Mouse (Mus musculus): ENCODE results near the gene Gm20388. TPM values are rescaled to one million over a fixed set of nuclear protein-coding genes. Genes with fewer than 3 reads are reported as not detected.

The Gm20388 gene
- polyA plus RNA-seq, 1 experiment: 10.6 TPM

DNA sequence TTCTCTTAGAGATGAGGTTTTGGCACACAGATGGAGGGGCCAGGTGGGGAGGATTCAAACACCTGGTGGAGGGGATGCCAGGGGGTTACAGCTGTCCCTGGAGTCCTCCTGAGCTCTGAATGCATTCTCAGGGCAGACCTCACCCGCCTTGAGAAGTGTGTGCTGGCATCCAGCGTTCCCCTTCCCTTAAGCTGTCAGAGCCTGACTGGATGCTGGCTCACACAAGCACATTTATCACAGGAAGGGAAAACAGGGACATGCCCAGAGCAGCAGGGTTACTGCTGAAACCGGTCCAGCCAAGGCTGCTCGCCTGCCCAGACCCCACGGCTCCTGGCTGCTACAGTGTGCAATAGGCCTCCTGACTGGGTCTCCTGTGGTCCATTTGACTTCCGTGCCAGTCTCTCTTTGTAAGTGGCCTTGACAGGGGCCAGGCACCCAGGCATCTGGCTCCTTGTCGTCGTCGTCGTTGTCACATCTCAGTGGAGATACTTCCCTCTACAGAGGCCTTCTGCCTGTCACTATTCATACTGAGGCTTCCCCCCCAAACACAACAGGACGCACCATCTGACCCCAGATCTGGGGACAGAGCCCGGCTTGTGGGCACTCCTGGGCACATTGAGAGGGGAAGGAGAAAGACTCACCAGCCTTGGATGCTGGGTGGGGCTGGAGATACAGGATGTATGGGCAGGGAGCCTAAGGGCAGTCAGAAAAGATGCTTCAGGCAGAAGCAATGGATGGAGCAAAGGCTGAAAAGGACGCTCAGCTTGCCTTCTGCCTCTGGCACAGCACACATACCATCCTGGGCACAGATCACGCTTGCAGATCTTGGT lies 2810.4 kb downstream of the Gm20388 start:
- peaks cover 11% of the 10 kb centered on the region for H3K4me1 ChIP-seq (ENCODE audit: control insufficient read depth, insufficient read depth, low read length)
- WGBS: 16% methylated on average over 14 of the region's 14 CpGs
- H3K4me3 ChIP-seq (replicated peaks; ENCODE audit: control insufficient read depth, low read depth, low read length): no peak overlapping the region
- TF ChIP-seq CTCF (IDR thresholded peaks at IDR 0.05; ENCODE audit: control insufficient read depth, insufficient read depth, low read length) (no peak), POLR2A (IDR thresholded peaks at IDR 0.05; ENCODE audit: borderline replicate concordance, control insufficient read depth, low read depth, low read length) (0 out of 2 replicates have a peak, but pooled peaks have one; percentile 29)
- H3K27ac ChIP-seq (ENCODE audit: control insufficient read depth, insufficient read depth, low read depth, low read length, poor library complexity): peak overlapping the region; percentile 80

- 93% methylated on average over 6 of the region's 6 CpGs for WGBS
- peaks cover 7% of the 10 kb centered on the region for H3K4me1 ChIP-seq (ENCODE audit: control insufficient read depth, insufficient read depth, low read length)
These were observed 2814.5 kb downstream of the Gm20388 start for GRCm38 (mm10) chr8:122725187-122725586.

DNA sequence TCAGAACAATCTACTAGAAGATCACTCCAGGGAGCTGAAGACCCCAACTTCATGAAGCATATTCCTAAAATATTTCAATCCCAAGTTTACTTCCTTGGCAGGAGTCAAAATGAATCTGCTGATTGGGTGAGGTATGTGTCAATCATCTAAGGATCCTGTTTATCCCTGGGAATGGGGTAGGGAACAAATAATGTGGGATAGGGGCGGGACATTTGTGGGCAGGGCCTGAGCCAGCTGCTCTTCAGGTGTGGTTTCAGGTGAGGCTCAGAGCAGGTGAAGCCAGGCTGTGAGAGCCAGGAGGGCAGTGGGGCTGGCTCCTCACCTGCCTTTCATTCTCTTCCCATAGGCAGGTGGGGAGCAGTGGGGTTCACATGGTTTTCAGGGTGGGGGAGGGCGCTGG lies 2816.1 kb downstream of the Gm20388 start:
- no peak overlapping the region for H3K4me3 ChIP-seq (replicated peaks; ENCODE audit: control insufficient read depth, low read depth, low read length)
- 86% methylated on average over 2 of the region's 2 CpGs for WGBS
- no peak overlapping the region for H3K27ac ChIP-seq (ENCODE audit: control insufficient read depth, insufficient read depth, low read depth, low read length, poor library complexity)
- TF ChIP-seq POLR2A (IDR thresholded peaks at IDR 0.05; ENCODE audit: borderline replicate concordance, control insufficient read depth, low read depth, low read length) (no peak), CTCF (IDR thresholded peaks at IDR 0.05; ENCODE audit: control insufficient read depth, insufficient read depth, low read length) (no peak)
- H3K4me1 ChIP-seq (ENCODE audit: control insufficient read depth, insufficient read depth, low read length): peaks cover 1% of the 10 kb centered on the region

More at GRCm38 (mm10) chr8:122725187-122725586, 2814.5 kb downstream of the Gm20388 start:
- TF ChIP-seq CTCF (IDR thresholded peaks at IDR 0.05; ENCODE audit: control insufficient read depth, insufficient read depth, low read length) (no peak), POLR2A (IDR thresholded peaks at IDR 0.05; ENCODE audit: borderline replicate concordance, control insufficient read depth, low read depth, low read length) (no peak)
- Histone ChIP-seq H3K4me3 (replicated peaks; ENCODE audit: control insufficient read depth, low read depth, low read length) (no peak overlapping the region), H3K27ac (ENCODE audit: control insufficient read depth, insufficient read depth, low read depth, low read length, poor library complexity) (no peak overlapping the region)

- WGBS: 53% methylated on average over 5 of the region's 5 CpGs
- Histone ChIP-seq H3K4me1 (ENCODE audit: control insufficient read depth, insufficient read depth, low read length) (peaks cover 1% of the 10 kb centered on the region), H3K27ac (ENCODE audit: control insufficient read depth, insufficient read depth, low read depth, low read length, poor library complexity) (no peak overlapping the region), H3K4me3 (replicated peaks; ENCODE audit: control insufficient read depth, low read depth, low read length) (no peak overlapping the region)
- TF ChIP-seq CTCF (IDR thresholded peaks at IDR 0.05; ENCODE audit: control insufficient read depth, insufficient read depth, low read length) (no peak), POLR2A (IDR thresholded peaks at IDR 0.05; ENCODE audit: borderline replicate concordance, control insufficient read depth, low read depth, low read length) (no peak)
These were observed 2816.8 kb downstream of the Gm20388 start for GRCm38 (mm10) chr8:122727412-122727811.

- WGBS: 94% methylated on average over 3 of the region's 3 CpGs
- no peak for TF ChIP-seq POLR2A (IDR thresholded peaks at IDR 0.05; ENCODE audit: borderline replicate concordance, control insufficient read depth, low read depth, low read length)
- TF ChIP-seq CTCF (IDR thresholded peaks at IDR 0.05; ENCODE audit: control insufficient read depth, insufficient read depth, low read length): no peak
- Histone ChIP-seq H3K27ac (ENCODE audit: control insufficient read depth, insufficient read depth, low read depth, low read length, poor library complexity) (no peak overlapping the region), H3K4me1 (ENCODE audit: control insufficient read depth, insufficient read depth, low read length) (peaks cover 1% of the 10 kb centered on the region), H3K4me3 (replicated peaks; ENCODE audit: control insufficient read depth, low read depth, low read length) (no peak overlapping the region)
These were observed 2818.0 kb downstream of the Gm20388 start for GRCm38 (mm10) chr8:122728630-122729029.

- Histone ChIP-seq H3K4me1 (ENCODE audit: control insufficient read depth, insufficient read depth, low read length) (peaks cover 5% of the 10 kb centered on the region), H3K4me3 (replicated peaks; ENCODE audit: control insufficient read depth, low read depth, low read length) (no peak overlapping the region), H3K27ac (ENCODE audit: control insufficient read depth, insufficient read depth, low read depth, low read length, poor library complexity) (no peak overlapping the region)
- TF ChIP-seq CTCF (IDR thresholded peaks at IDR 0.05; ENCODE audit: control insufficient read depth, insufficient read depth, low read length): no peak
- no peak for TF ChIP-seq POLR2A (IDR thresholded peaks at IDR 0.05; ENCODE audit: borderline replicate concordance, control insufficient read depth, low read depth, low read length)
- WGBS: 62% methylated on average over 3 of the region's 3 CpGs
These were observed 2824.5 kb downstream of the Gm20388 start for GRCm38 (mm10) chr8:122735110-122735509.

DNA sequence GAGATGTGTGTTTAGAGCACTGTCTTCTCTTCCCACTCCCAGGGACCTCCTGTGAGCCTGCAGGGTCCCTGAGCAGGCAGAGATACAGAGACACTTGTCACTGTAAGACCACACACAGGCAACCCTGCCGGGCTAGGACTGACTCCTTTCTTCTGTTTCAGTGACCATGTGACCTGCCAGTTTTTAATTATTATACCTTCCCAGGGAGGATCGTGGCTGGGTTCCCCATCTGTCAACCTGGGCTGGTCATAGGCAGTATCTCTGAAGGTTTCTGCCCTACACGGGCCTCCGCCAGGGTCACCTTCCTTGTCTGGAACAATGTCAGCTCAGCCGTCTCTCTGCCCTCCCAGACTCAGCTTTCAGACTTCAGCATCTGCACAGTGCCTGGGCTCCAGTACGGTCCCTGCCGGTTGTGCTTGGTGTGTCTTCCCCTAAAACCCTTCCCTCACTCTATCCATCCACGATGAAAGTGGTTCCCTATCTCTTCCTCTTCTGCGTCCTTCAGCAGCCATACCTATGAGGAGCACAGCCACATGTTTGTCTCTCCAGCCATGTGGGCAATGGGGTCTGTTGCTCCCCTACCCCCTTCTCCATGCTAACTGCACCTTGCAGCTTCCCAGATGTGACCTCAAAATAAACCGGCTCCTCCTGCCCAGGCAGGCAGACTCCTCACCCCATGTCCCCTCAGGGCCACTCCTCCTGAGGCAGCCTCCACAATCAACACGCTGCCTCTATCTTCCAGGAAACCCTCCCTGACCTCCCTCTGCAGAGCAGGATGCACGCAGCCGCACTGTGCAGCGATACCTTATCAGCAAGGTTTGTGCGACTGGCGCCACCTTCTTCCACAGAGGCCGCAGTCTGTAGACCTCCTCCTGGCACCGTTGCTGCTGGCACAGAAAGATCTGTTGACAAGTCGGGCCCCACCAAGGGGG lies 2825.2 kb downstream of the Gm20388 start:
- H3K27ac ChIP-seq (ENCODE audit: control insufficient read depth, insufficient read depth, low read depth, low read length, poor library complexity): no peak overlapping the region

DNA sequence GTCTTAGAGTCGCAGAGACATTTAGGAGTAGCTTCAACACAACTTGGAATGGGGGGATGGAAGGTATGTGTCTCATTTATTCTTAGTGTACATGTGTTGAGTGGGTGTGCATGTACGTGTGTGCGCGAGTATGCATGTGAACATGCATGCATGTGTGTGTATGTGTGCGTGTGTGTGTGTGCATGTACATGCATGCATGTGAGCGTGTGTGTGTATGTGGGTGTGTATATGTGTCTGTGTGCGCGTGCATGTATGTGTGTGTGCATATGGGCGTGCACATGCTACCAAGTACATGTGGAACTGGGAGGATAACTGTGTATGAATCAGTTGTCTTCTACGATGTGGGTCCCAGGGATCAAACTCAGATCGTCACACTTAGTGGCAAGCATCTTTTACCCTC lies 2826.0 kb downstream of the Gm20388 start:
- H3K4me3 ChIP-seq (replicated peaks; ENCODE audit: control insufficient read depth, low read depth, low read length): no peak overlapping the region
- H3K4me1 ChIP-seq (ENCODE audit: control insufficient read depth, insufficient read depth, low read length): peaks cover 5% of the 10 kb centered on the region
- H3K27ac ChIP-seq (ENCODE audit: control insufficient read depth, insufficient read depth, low read depth, low read length, poor library complexity): no peak overlapping the region
- no peak for TF ChIP-seq CTCF (IDR thresholded peaks at IDR 0.05; ENCODE audit: control insufficient read depth, insufficient read depth, low read length)
- TF ChIP-seq POLR2A (IDR thresholded peaks at IDR 0.05; ENCODE audit: borderline replicate concordance, control insufficient read depth, low read depth, low read length): no peak
- WGBS: 80% methylated on average over 11 of the region's 11 CpGs

More for the DNA sequence above, 2825.2 kb downstream of the Gm20388 start:
- TF ChIP-seq CTCF (IDR thresholded peaks at IDR 0.05; ENCODE audit: control insufficient read depth, insufficient read depth, low read length) (no peak), POLR2A (IDR thresholded peaks at IDR 0.05; ENCODE audit: borderline replicate concordance, control insufficient read depth, low read depth, low read length) (no peak)
- Histone ChIP-seq H3K4me3 (replicated peaks; ENCODE audit: control insufficient read depth, low read depth, low read length) (no peak overlapping the region), H3K4me1 (ENCODE audit: control insufficient read depth, insufficient read depth, low read length) (peaks cover 5% of the 10 kb centered on the region)
- WGBS: 11% methylated on average over 19 of the region's 19 CpGs

Measured in bone marrow, adult 2 months (tissue).